Mouse (Mus musculus) lung, embryonic 15.5 days (tissue): ENCODE measurements around the gene Spint1. TPM values are rescaled to one million over a fixed set of nuclear protein-coding genes. Genes with fewer than 3 reads are reported as not detected.
A peak's percentile ranks its signal among the peaks of the same experiment; 100 is the strongest.

Experiments used
- ATAC-seq: fragments of 200-750 bp; cut with Nextera tagmentation; 2 replicates; pipeline ENCODE4 v1.8.0; 2017; ENCODE audit warnings: moderate number of reproducible peaks, borderline replicate concordance; ENCODE audit not compliant: low FRiP score, low TSS enrichment; ENCODE audit errors: extremely low read depth
- H3K27ac ChIP-seq: fragments of 300-500 bp; sonication (generic); 2 replicates; pipeline ENCODE4 v1.5.1; 2015; ENCODE audit warnings: moderate library complexity, mild to moderate bottlenecking, inconsistent platforms
- H3K27me3 ChIP-seq: fragments of 300-500 bp; sonication (generic); 2 replicates; pipeline ENCODE4 v1.6.1; 2015; ENCODE audit warnings: inconsistent platforms
- H3K36me3 ChIP-seq: fragments of 300-500 bp; sonication (generic); 2 replicates; pipeline ENCODE4 v1.6.1; 2015; ENCODE audit warnings: inconsistent platforms
- H3K4me1 ChIP-seq: fragments of 300-500 bp; sonication (generic); 2 replicates; pipeline ENCODE4 v1.6.1; 2015; ENCODE audit warnings: inconsistent platforms
- H3K4me2 ChIP-seq: fragments of 300-500 bp; sonication (generic); 2 replicates; pipeline ENCODE4 v1.6.1; 2015; ENCODE audit warnings: inconsistent platforms, mild to moderate bottlenecking, moderate library complexity
- H3K4me3 ChIP-seq: fragments of 300-500 bp; sonication (generic); 2 replicates; pipeline ENCODE4 v1.5.1; 2015; ENCODE audit warnings: mild to moderate bottlenecking, inconsistent platforms
- H3K9ac ChIP-seq: fragments of 300-500 bp; sonication (generic); 2 replicates; pipeline ENCODE4 v1.6.1; 2015; ENCODE audit warnings: inconsistent platforms
- H3K9me3 ChIP-seq: fragments of 300-500 bp; sonication (generic); 2 replicates; pipeline ENCODE4 v1.6.1; 2016; ENCODE audit warnings: inconsistent platforms
- WGBS: fragments of 180-500 bp; shearing (Covaris S2); methylation state at CpG from one replicate; pipeline ENCODE4 v1.1.7; 2015; 5-methylcytosine and 5-hydroxymethylcytosine counted together
- polyA plus RNA-seq: library from polyadenylated mRNA; unstranded; fragments of >200 nt; fragmentation: Nextera tagmentation; extraction: Ambion mirVana; gene quantifications from 2 replicates; pipeline ENCODE4 v1.2.1, GENCODE M21; 2015

Gene Spint1
- polyA plus RNA-seq, 1 experiment from 2014 or later: 31.9 TPM

DNA sequence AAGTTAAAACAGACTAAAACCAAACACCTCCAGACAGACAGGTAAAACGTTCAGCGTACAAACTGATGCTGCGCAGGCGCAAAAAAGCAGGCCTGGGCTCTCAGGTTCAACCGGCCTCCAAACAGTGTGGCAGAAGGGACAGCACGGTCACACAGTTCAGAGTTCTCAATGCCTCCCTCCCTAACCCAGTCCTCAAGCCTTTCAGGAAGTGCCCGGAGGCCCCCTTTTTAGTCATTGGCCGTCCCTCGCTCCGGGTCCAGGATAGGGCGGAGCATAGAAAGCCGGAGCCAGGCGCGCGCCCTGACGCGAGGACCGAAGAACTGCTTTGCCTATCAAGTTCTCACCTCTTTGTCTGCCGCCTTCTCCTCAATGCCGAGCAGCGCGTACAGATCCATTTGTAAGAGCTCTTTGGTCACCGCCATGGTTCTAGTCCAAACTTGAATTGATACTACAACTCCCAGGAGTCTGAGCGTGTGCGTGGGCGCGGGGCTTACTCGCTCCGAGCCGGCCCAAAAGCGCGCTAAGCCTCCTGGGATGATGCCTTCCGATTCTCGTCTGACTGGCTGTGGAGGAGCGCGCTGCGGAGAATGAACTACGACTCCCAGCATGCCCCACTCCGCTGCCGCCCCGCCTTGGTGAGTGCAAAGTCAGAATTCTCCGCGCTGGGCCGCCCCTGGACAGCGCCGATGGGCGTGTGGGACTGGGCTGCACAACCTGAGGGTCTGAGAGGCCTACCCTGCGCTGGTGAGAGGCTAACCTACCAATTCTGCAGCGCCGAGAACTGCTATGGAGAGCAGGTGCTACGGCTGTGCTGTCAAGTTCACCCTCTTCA is 28.6 kb upstream of the Spint1 start, which contains the start of the genes Zfyve19 and Dnajc17:
Gene Zfyve19 (plus strand): TSS at position 274 of the 832 bp plus-strand sequence.
Gene Dnajc17 (minus strand): TSS at position 452 of the 832 bp plus-strand sequence.
- Histone ChIP-seq H3K9me3 (no peaks in the 10 kb centered on the region), H3K36me3 (peaks cover 23% of the 10 kb centered on the region), H3K4me3 (peak within 1 kb of the TSS; percentile 69), H3K27me3 (no peaks in the 10 kb centered on the region), H3K4me2 (peak within 1 kb of the TSS; percentile 61), H3K27ac (peak within 1 kb of the TSS; percentile 93), H3K9ac (peak within 1 kb of the TSS; percentile 74), H3K4me1 (peaks cover 10% of the 10 kb centered on the region; the same call in 1 of the 2 replicates)
- under 1% methylated on average over 51 of the region's 51 CpGs for WGBS
- ATAC-seq: peak; percentile 96

DNA sequence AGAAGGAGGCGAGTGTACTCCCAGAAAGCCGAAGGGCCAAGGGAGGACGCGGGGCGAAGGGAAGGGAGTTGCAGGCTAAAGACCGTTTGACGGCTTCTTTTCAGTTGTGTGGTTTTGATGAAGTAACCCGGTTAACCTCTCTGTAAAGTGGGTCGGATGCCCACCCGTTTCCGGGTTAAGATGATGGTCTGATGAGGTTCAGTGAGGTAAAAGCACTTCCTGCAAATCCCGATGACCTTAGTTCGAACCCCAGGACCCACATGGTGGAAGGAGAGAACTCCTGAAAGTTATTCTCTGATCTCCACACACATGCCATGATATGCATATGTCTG is 28.0 kb upstream of the Spint1 start:
- no peaks in the 10 kb centered on the region for H3K27me3 ChIP-seq
- peaks cover 23% of the 10 kb centered on the region for H3K36me3 ChIP-seq
- peaks cover 10% of the 10 kb centered on the region; the same call in 1 of the 2 replicates for H3K4me1 ChIP-seq
- peak overlapping the region; percentile 69 for H3K4me3 ChIP-seq
- H3K9me3 ChIP-seq: no peaks in the 10 kb centered on the region
- peak overlapping the region; percentile 74 for H3K9ac ChIP-seq
- under 1% methylated on average over 13 of the region's 13 CpGs for WGBS
- peak; percentile 1; the same call in 1 of the 2 replicates for ATAC-seq
- H3K27ac ChIP-seq: peak overlapping the region; percentile 66; the same call in 1 of the 2 replicates
- H3K4me2 ChIP-seq: peak overlapping the region; percentile 61

DNA sequence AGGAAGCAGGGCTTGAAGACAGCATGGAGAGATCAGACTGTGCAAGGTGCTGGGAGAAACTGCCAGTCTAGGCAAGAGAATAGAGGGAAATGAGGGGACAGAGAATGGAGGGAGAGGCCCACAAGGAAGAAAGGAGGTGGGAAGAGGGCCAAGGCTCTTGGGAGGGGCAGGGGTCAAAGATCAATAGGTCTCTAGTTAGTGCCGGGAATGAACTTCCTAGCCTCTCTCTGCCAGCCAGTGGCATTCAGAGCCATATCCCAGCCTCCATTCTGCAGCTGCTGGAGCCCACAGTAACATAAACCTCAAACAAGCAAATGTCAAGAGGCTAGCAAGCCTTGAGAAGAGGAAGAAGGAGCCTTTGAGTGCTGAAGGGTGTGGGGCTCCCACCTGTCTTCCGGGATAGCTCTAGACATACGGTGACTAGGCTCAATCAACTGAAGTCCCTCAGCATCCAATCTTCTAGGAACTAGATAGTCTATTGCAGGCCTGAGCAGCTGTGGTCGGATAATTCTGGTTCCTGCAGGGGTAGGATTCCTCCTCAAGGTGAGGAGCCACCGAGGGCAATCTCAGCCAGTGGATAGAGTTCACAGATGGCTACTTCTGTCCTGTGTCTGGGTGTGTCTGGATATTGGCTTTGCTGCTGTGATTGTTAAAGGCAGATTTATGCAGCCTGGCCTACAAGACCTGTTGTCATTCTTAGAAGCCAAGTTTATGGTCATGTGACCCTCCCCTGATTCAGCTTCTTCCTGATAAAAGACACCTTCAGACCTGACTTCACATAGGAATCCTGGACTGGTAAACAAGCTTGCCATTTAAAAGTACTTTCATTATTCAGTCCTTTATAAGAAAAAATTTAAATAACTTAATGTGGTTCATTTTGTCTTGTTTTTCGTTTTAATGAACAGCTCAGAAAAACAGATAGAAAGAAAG is 7.1 kb upstream of the Spint1 start, which contains the start of gene Ppp1r14d:
Gene Ppp1r14d (minus strand): TSS at position 132 of the 930 bp plus-strand sequence.
- Histone ChIP-seq H3K4me2 (no peak within 1 kb of the TSS), H3K27ac (no peak within 1 kb of the TSS), H3K4me1 (no peaks in the 10 kb centered on the region), H3K9ac (no peak within 1 kb of the TSS), H3K27me3 (peaks cover 2% of the 10 kb centered on the region), H3K4me3 (no peak within 1 kb of the TSS), H3K9me3 (no peaks in the 10 kb centered on the region), H3K36me3 (no peaks in the 10 kb centered on the region)
- no peak for ATAC-seq
- WGBS: 63% methylated on average over 6 of the region's 6 CpGs

DNA sequence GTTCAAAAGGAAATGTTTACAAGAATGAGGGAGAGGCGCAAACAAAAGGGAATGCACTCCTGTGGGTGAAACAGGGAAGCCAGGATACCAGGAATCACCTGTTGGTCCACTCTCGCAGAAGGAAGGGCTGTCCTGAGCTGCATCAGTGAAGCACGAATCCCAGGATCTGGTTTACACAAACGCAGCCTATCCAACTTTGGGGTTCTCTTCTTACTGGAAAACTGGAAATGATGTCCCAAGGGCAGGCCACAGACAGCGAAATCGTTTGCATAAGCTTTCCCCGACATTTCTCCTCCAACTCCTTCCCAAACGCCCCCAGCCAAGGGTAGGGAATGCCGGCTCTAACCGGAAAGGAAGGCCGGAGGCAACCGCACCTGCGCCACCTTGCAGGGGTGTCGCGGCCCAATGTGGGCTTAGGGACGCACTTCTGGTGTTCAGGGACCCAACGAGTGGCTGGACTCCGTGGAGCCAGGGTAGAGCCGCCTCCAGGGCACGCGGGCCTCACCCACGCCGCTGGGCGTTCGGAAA is 416 bp upstream of the Spint1 start:
- peak overlapping the region; percentile 42 for H3K9ac ChIP-seq
- ATAC-seq: no peak; the same call in 1 of the 2 replicates
- no peaks in the 10 kb centered on the region for H3K9me3 ChIP-seq
- peak overlapping the region; percentile 82 for H3K4me2 ChIP-seq
- peaks cover 11% of the 10 kb centered on the region for H3K4me1 ChIP-seq
- WGBS: 7% methylated on average over 25 of the region's 25 CpGs
- peak overlapping the region; percentile 51 for H3K4me3 ChIP-seq
- H3K36me3 ChIP-seq: no peaks in the 10 kb centered on the region
- peaks cover 49% of the 10 kb centered on the region for H3K27me3 ChIP-seq
- peak overlapping the region; percentile 71 for H3K27ac ChIP-seq

DNA sequence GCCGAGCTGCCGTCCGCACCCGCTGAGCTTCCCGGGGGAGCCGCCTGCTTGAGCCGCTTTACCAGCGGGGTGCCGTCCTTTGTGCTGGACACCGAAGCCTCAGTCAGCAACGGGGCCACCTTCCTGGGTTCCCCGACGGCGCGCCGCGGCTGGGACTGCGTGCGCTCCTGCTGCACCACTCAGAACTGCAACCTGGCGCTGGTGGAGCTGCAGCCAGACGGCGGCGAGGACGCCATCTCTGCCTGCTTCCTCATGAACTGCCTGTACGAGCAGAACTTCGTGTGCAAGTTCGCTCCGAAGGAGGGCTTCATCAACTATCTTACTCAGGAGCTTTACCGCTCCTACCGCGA is 684 bp downstream of the Spint1 start:
- Histone ChIP-seq H3K4me3 (peak overlapping the region; percentile 51), H3K9ac (peak overlapping the region; percentile 42), H3K27ac (peak overlapping the region; percentile 71), H3K4me2 (peak overlapping the region; percentile 82), H3K36me3 (no peaks in the 10 kb centered on the region), H3K4me1 (peaks cover 11% of the 10 kb centered on the region), H3K27me3 (peaks cover 49% of the 10 kb centered on the region), H3K9me3 (no peaks in the 10 kb centered on the region)
- WGBS: 2% methylated on average over 30 of the region's 31 CpGs
- peak; percentile 17; the same call in 1 of the 2 replicates for ATAC-seq

DNA sequence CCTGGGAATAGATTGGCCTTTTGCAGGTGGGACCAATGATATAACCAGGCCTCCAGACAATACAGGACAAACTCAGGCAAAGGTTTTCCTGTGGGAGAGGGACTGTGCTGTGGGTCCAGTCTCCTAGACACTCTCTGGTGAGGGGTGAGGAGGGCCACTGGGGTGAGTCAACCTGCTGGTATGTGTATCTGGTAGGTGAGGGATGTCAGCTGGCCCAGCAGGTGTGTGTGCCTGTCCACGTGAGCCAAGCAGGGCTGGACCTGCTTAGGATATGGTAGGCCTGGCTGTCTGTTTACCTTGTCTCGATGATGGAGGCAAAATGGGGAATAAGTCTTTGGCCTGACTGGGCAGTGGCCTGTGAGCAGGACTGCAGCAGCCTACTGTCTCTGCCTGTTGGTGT is 1.5 kb downstream of the Spint1 start:
- Histone ChIP-seq H3K4me1 (peaks cover 11% of the 10 kb centered on the region), H3K36me3 (no peaks in the 10 kb centered on the region), H3K9ac (0 out of 2 replicates have a peak overlapping the region, but pooled peaks have one; percentile 42), H3K27ac (no peak overlapping the region), H3K4me2 (peak overlapping the region; percentile 82), H3K4me3 (peak overlapping the region; percentile 51), H3K9me3 (no peaks in the 10 kb centered on the region), H3K27me3 (peaks cover 49% of the 10 kb centered on the region)
- 43% methylated on average over 2 of the region's 2 CpGs for WGBS
- ATAC-seq: no peak

DNA sequence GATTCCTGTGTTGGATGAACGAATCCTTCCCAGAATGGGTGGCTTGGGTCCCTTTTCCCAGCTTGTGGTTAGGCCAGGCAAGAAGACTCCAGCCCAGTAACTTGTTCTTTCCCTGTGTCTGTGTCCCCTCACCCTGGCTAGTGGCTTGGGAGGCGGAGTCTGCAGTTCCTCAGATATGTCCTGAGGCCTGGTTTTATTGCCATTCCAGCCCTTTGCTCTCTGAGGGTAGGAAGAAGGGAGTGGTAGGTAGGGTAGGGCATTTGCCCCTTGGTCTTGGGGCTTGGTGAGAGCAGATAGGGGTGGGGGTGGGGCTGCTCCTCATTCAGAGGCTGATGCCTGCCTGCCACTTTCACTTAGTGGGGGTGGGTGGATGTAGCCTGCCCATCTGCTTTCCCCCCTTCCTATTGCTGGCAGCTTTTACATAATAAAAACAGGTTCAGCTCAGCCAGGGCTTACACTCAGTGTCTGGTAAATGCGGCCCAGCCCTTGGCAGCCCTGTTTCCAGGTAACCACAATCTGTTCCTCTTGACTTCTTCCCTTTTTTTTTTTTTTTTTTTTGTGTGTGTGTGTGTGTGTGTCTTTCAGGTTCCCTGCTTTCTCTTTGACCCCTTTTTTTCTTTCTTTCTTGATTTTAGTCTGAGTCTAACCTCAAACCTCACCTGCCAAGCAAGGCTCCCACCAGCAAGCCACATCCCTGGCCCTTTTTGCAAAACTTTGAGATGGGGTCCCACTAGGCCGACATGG is 3.1 kb downstream of the Spint1 start:
- Histone ChIP-seq H3K4me1 (peaks cover 11% of the 10 kb centered on the region), H3K4me3 (no peak overlapping the region), H3K4me2 (no peak overlapping the region), H3K27me3 (peaks cover 45% of the 10 kb centered on the region), H3K27ac (no peak overlapping the region), H3K36me3 (no peaks in the 10 kb centered on the region), H3K9ac (no peak overlapping the region), H3K9me3 (no peaks in the 10 kb centered on the region)
- no peak for ATAC-seq
- 64% methylated on average over 4 of the region's 4 CpGs for WGBS

DNA sequence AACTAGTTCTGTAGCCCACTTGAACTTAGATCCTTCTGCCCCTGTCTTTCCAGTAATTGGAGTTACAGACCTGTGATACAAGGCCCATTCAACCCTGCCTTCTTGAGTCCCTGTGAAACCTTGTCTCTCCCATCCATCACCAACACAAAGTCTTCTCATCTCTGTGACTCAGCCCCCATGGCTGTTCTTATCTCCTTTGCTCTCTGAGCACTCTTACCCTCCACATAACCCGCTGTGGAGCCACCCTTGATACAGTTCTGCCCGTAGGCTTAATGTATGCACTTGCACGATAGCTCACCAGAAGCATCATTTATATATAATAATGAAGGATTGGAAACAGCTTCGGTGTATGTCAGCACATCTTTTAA is 3.6 kb downstream of the Spint1 start:
- ATAC-seq: no peak
- H3K9me3 ChIP-seq: no peaks in the 10 kb centered on the region
- H3K27me3 ChIP-seq: peaks cover 39% of the 10 kb centered on the region
- no peaks in the 10 kb centered on the region for H3K36me3 ChIP-seq
- H3K4me3 ChIP-seq: no peak overlapping the region
- peaks cover 11% of the 10 kb centered on the region for H3K4me1 ChIP-seq
- H3K27ac ChIP-seq: no peak overlapping the region
- H3K4me2 ChIP-seq: no peak overlapping the region
- no peak overlapping the region for H3K9ac ChIP-seq
- WGBS: 73% methylated on average over 4 of the region's 4 CpGs

DNA sequence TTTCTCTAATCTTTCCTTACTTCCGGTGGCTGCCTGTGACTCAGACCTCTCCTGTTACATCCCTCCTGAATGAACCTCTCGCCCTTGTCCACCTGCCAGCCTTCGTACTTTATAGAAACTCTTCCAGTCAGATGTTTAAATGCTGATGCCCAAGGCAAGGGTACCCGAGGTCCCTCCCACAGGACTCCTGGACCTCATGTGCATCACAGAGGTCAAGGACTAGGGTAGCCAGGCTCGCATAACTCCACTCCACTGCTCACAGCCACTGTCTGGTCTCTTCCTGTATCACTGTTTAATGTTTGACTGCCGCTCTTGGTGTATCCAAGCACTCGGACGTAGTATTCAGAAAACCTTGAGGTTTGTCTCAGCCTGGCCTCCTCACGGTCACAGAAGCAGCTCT is 5.4 kb downstream of the Spint1 start:
- no peaks in the 10 kb centered on the region for H3K36me3 ChIP-seq
- peaks cover 22% of the 10 kb centered on the region for H3K27me3 ChIP-seq
- ATAC-seq: no peak
- no peak overlapping the region for H3K27ac ChIP-seq
- H3K4me1 ChIP-seq: peaks cover 3% of the 10 kb centered on the region; the same call in 1 of the 2 replicates
- no peak overlapping the region for H3K9ac ChIP-seq
- WGBS: 61% methylated on average over 9 of the region's 9 CpGs
- no peaks in the 10 kb centered on the region for H3K9me3 ChIP-seq
- no peak overlapping the region for H3K4me3 ChIP-seq
- H3K4me2 ChIP-seq: no peak overlapping the region

DNA sequence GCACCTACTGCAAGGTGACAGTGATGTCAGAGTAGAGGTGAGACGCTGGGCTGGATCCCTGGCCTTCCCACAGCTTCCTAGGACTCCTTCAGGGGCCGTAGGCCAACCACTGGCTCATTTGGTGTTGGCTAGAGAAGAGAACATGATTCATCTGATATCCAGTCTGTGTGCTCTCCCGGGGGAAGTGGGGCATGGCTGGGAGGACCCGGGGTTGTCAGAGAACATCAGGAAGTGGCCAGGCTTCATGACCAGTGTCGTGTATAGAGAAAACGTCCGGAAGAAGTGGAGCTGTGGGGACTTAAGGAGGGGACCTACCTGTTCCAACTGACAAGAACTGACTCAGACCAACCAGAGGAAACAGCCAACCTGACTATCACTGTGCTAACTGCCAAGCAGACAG is 8.1 kb downstream of the Spint1 start:
- ATAC-seq: no peak
- Histone ChIP-seq H3K27me3 (0 out of 2 replicates have a peak, but pooled peaks cover 1% of the 10 kb centered on the region), H3K4me3 (no peak overlapping the region), H3K9me3 (no peaks in the 10 kb centered on the region), H3K36me3 (no peaks in the 10 kb centered on the region), H3K4me1 (no peaks in the 10 kb centered on the region), H3K4me2 (no peak overlapping the region), H3K9ac (no peak overlapping the region), H3K27ac (no peak overlapping the region)
- WGBS: 71% methylated on average over 7 of the region's 7 CpGs

DNA sequence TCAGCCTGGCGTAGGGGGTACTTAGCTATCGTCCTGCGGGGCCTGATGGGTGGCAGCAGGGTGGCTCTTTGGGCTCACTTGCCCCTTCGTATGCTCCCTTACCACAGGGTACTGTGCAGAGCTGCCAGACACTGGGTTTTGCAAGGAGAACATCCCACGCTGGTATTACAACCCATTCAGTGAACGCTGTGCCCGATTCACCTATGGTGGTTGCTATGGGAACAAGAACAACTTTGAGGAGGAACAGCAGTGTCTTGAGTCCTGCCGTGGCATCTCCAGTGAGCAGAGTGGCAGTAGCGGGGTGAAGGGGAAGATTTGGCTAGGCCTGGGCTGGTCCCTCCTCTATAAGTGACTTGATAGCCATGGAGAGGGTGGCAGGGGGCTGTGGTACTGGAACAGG is 10.7 kb downstream of the Spint1 start:
- no peak overlapping the region for H3K27ac ChIP-seq
- H3K9ac ChIP-seq: no peak overlapping the region
- H3K4me2 ChIP-seq: no peak overlapping the region
- WGBS: 77% methylated on average over 9 of the region's 9 CpGs
- H3K4me1 ChIP-seq: peaks cover 6% of the 10 kb centered on the region; the same call in 1 of the 2 replicates
- no peak overlapping the region for H3K4me3 ChIP-seq
- ATAC-seq: no peak
- no peaks in the 10 kb centered on the region for H3K36me3 ChIP-seq
- 0 out of 2 replicates have a peak, but pooled peaks cover 2% of the 10 kb centered on the region for H3K27me3 ChIP-seq
- H3K9me3 ChIP-seq: no peaks in the 10 kb centered on the region
